Mouse (Mus musculus) lung, embryonic 16.5 days (tissue): ENCODE measurements around the gene Ceacam16. TPM values are rescaled to one million over a fixed set of nuclear protein-coding genes. Genes with fewer than 3 reads are reported as not detected.
A peak's percentile ranks its signal among the peaks of the same experiment; 100 is the strongest.

Experiments used
- ATAC-seq: fragments of 200-750 bp; cut with Nextera tagmentation; 2 replicates; pipeline ENCODE4 v1.8.0; 2017; ENCODE audit warnings: low read depth, mild to moderate bottlenecking, moderate library complexity
- H3K27ac ChIP-seq: fragments of 300-500 bp; sonication (generic); 2 replicates; pipeline ENCODE4 v1.5.1; 2014; ENCODE audit warnings: mild to moderate bottlenecking, control low read depth, low read length
- H3K27me3 ChIP-seq: fragments of 300-500 bp; sonication (generic); 2 replicates; pipeline ENCODE4 v1.6.1; 2014; ENCODE audit warnings: low read depth, low read length, mixed read lengths; ENCODE audit not compliant: control insufficient read depth, insufficient read depth
- H3K36me3 ChIP-seq: fragments of 300-500 bp; sonication (generic); 2 replicates; pipeline ENCODE4 v1.6.1; 2014; ENCODE audit warnings: low read length; ENCODE audit not compliant: control insufficient read depth, insufficient read depth
- H3K4me1 ChIP-seq: fragments of 300-500 bp; sonication (generic); replicated peaks from 2 replicates; pipeline ENCODE4 v1.6.1; 2014; ENCODE audit warnings: low read length, mixed read lengths; ENCODE audit not compliant: control insufficient read depth, insufficient read depth
- H3K4me2 ChIP-seq: fragments of 300-500 bp; sonication (generic); 2 replicates; pipeline ENCODE4 v1.6.1; 2014; ENCODE audit warnings: low read depth, low read length, control low read depth
- H3K4me3 ChIP-seq: fragments of 300-500 bp; sonication (generic); 2 replicates; pipeline ENCODE4 v1.5.1; 2014; ENCODE audit warnings: mild to moderate bottlenecking, low read length, control low read depth
- H3K9ac ChIP-seq: fragments of 300-500 bp; sonication (generic); 2 replicates; pipeline ENCODE4 v1.6.1; 2014; ENCODE audit warnings: low read length, control low read depth
- H3K9me3 ChIP-seq: fragments of 300-500 bp; sonication (generic); 2 replicates; pipeline ENCODE4 v1.6.1; 2016; ENCODE audit warnings: low read length; ENCODE audit not compliant: control insufficient read depth
- WGBS: fragments of 180-500 bp; shearing (Covaris S2); extraction: QIAGEN DNeasy Blood & Tissue Kit; methylation state at CpG from one replicate; pipeline ENCODE4 v1.1.7; 2014; 5-methylcytosine and 5-hydroxymethylcytosine counted together
- polyA plus RNA-seq: library from polyadenylated mRNA; unstranded; fragments of >200 nt; fragmentation: Nextera tagmentation; extraction: Ambion mirVana; gene quantifications from 2 replicates; pipeline ENCODE4 v1.2.1, GENCODE M21; 2015

Ceacam16 gene
- polyA plus RNA-seq, 1 experiment from 2014 or later, result not detected

- Histone ChIP-seq H3K4me3 (peak within 1 kb of the TSS; percentile 12; the same call in 1 of the 2 replicates), H3K27ac (no peak within 1 kb of the TSS), H3K9ac (0 out of 2 replicates have a peak within 1 kb of the TSS, but pooled peaks have one; percentile 5), H3K4me2 (peak within 1 kb of the TSS; percentile 29), H3K36me3 (no peaks in the 10 kb centered on the region), H3K9me3 (no peaks in the 10 kb centered on the region), H3K27me3 (peaks cover 5% of the 10 kb centered on the region; the same call in 1 of the 2 replicates), H3K4me1 (peaks cover 5% of the 10 kb centered on the region)
- peak; percentile 76 for ATAC-seq
- 4% methylated on average over 33 of the region's 33 CpGs for WGBS
Observed at GRCm38 (mm10) chr7:19851858-19852570, 9.1 kb downstream of the Ceacam16 start, which contains the start of gene Gm19345. Gene Gm19345 (plus strand): TSS chr7:19852003.

GRCm38 (mm10) chr7:19844521-19845171 lies 16.5 kb downstream of the Ceacam16 start:
- Histone ChIP-seq H3K4me2 (no peak overlapping the region), H3K4me3 (no peak overlapping the region), H3K27ac (no peak overlapping the region), H3K4me1 (peaks cover 7% of the 10 kb centered on the region), H3K9me3 (no peaks in the 10 kb centered on the region), H3K27me3 (peaks cover 7% of the 10 kb centered on the region; the same call in 1 of the 2 replicates), H3K36me3 (no peaks in the 10 kb centered on the region), H3K9ac (no peak overlapping the region)
- WGBS, result 60% methylated on average over 15 of the region's 15 CpGs
- no peak for ATAC-seq

GRCm38 (mm10) chr7:19843561-19843960 lies 17.5 kb downstream of the Ceacam16 start:
- H3K4me3 ChIP-seq, result no peak overlapping the region
- WGBS, result 3% methylated on average over 11 of the region's 11 CpGs
- peaks cover 7% of the 10 kb centered on the region for H3K4me1 ChIP-seq
- ATAC-seq, result peak; percentile 62
- H3K27me3 ChIP-seq, result peaks cover 7% of the 10 kb centered on the region; the same call in 1 of the 2 replicates
- no peaks in the 10 kb centered on the region for H3K36me3 ChIP-seq
- H3K27ac ChIP-seq, result no peak overlapping the region
- no peak overlapping the region for H3K4me2 ChIP-seq
- H3K9me3 ChIP-seq, result no peaks in the 10 kb centered on the region
- no peak overlapping the region for H3K9ac ChIP-seq

DNA sequence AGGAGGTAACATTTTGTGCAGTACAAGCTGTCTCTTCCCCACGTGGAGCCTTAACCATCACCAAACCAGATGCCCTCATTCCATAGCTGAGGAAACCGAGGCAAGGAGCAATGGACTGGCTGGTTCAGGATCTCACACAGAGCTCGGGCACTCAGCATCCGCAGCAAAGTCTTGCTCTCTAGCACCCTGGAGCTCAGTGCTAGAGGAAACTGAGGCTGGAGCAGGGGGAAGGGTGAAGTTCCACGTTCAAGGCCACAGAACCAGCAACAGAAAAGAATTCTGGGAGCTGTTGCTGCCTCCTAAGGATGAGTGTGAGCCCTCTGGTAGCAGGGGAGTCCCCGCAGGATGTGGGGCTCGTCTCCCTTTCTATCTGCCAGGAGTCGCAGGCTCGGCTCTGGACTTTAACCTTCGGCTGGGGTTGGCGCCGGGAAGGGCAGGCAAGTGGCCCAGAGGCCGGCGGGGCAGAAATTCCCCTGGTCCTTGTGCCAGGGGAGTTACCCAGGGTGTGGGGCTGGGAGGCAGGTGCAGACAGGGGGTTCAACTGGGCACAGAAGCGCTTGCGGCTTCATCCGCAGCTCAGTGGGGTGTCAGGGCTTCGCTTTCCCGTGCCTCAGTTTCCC lies 18.1 kb downstream of the Ceacam16 start:
- H3K4me2 ChIP-seq, result no peak overlapping the region

DNA sequence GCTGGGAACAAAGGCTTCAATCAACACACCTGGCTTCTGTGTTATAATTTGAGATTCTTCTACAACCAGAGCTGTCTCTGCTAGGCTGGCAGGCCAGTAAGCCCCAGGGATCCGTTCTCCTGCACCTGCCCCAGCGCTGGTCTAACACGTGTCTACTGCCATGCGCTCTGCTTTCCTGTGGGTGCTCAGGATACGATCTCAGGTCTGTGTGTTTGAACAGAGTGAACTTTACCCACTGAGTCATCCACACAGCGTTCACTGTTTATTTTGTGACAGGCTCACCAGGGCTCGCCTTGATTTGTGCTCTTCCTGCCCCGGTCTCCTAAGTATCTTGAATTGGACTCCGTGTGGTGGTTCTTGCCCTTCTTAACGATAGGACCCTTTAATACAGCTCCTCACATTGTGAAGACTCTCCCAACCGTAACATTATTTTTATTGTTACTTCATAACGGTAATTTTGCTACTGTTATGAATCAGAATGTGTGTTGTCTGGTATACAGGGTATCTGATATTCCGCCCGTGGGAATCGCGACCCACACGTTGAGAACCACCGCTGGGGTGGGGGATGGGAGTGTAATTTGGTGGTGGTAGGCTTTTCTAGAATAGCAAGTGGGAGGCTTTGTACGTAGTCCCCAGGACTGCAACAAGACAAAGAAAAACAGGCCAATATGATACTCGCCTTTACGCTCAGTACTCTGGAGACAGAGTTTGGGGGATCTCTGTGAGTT lies 19.2 kb downstream of the Ceacam16 start:
- WGBS, result 63% methylated on average over 21 of the region's 21 CpGs
- no peak for ATAC-seq
- H3K4me3 ChIP-seq, result no peak overlapping the region
- no peak overlapping the region for H3K9ac ChIP-seq
- no peak overlapping the region for H3K27ac ChIP-seq
- H3K4me1 ChIP-seq, result peaks cover 2% of the 10 kb centered on the region; the same call in 1 of the 2 replicates
- H3K27me3 ChIP-seq, result peaks cover 7% of the 10 kb centered on the region; the same call in 1 of the 2 replicates
- H3K9me3 ChIP-seq, result no peaks in the 10 kb centered on the region
- H3K4me2 ChIP-seq, result no peak overlapping the region
- no peaks in the 10 kb centered on the region for H3K36me3 ChIP-seq

More for the DNA sequence above, 18.1 kb downstream of the Ceacam16 start:
- H3K27ac ChIP-seq, result no peak overlapping the region
- no peaks in the 10 kb centered on the region for H3K9me3 ChIP-seq
- peaks cover 7% of the 10 kb centered on the region for H3K4me1 ChIP-seq
- no peak overlapping the region for H3K4me3 ChIP-seq
- no peaks in the 10 kb centered on the region for H3K36me3 ChIP-seq
- H3K27me3 ChIP-seq, result peaks cover 7% of the 10 kb centered on the region; the same call in 1 of the 2 replicates
- no peak overlapping the region for H3K9ac ChIP-seq
- 30% methylated on average over 19 of the region's 19 CpGs for WGBS
- ATAC-seq, result peak; percentile 7; the same call in 1 of the 2 replicates

GRCm38 (mm10) chr7:19840936-19841335 lies 20.2 kb downstream of the Ceacam16 start:
- Histone ChIP-seq H3K4me3 (no peak overlapping the region), H3K27me3 (peaks cover 7% of the 10 kb centered on the region; the same call in 1 of the 2 replicates), H3K4me2 (no peak overlapping the region), H3K4me1 (peaks cover 2% of the 10 kb centered on the region; the same call in 1 of the 2 replicates), H3K36me3 (no peaks in the 10 kb centered on the region), H3K9ac (no peak overlapping the region), H3K27ac (no peak overlapping the region), H3K9me3 (no peaks in the 10 kb centered on the region)
- no peak for ATAC-seq
- 74% methylated on average over 3 of the region's 3 CpGs for WGBS

DNA sequence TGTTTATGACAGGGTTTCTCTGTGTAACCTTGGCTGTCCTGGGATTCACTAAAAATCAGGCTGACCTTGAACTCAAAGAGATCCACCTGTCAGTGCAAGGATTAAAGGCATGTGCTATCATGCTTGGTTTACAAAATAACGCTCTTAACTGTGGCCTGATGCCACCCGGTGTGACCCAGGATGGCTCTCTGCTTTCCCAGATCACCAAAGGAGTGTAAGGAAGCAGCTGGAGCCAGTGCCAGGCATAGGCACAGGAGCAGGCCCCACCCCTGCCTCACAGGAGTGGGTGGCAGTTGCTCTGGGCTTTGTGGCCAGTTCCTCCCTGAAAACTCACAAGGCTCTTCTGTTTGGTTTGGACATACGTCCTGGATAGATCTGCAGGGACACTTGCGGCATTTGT lies 20.7 kb downstream of the Ceacam16 start:
- H3K4me1 ChIP-seq, result peaks cover 2% of the 10 kb centered on the region; the same call in 1 of the 2 replicates
- peaks cover 7% of the 10 kb centered on the region; the same call in 1 of the 2 replicates for H3K27me3 ChIP-seq
- no peak overlapping the region for H3K9ac ChIP-seq
- no peak overlapping the region for H3K27ac ChIP-seq
- no peaks in the 10 kb centered on the region for H3K36me3 ChIP-seq
- no peak overlapping the region for H3K4me3 ChIP-seq
- H3K4me2 ChIP-seq, result no peak overlapping the region
- ATAC-seq, result no peak
- 71% methylated on average over 4 of the region's 4 CpGs for WGBS
- H3K9me3 ChIP-seq, result no peaks in the 10 kb centered on the region

- ATAC-seq, result no peak
Observed at GRCm38 (mm10) chr7:19836843-19837242, 24.3 kb downstream of the Ceacam16 start.

More at GRCm38 (mm10) chr7:19836843-19837242, 24.3 kb downstream of the Ceacam16 start:
- no peak overlapping the region for H3K4me2 ChIP-seq
- H3K9ac ChIP-seq, result no peak overlapping the region
- no peaks in the 10 kb centered on the region for H3K9me3 ChIP-seq
- H3K36me3 ChIP-seq, result no peaks in the 10 kb centered on the region
- no peak overlapping the region for H3K4me3 ChIP-seq
- no peaks in the 10 kb centered on the region for H3K27me3 ChIP-seq
- 40% methylated on average over 3 of the region's 3 CpGs for WGBS
- H3K4me1 ChIP-seq, result no peaks in the 10 kb centered on the region
- no peak overlapping the region for H3K27ac ChIP-seq
